In genomic region chr4:95098722-95099097, GRCm38 (mm10) we compare ENCODE assay signal across 20 mouse cellular contexts. TPM values are rescaled to one million over a fixed set of nuclear protein-coding genes. Genes with fewer than 3 reads are reported as not detected.
DNase-seq lines count a peak whose midpoint lies in the region; ATAC-seq and TF ChIP-seq lines count a peak whose summit lies in the region.
"Had no signal": no experiment of that assay in that cellular context is flagged by ENCODE, and none has a peak within 500 bp of the region (broad histone marks: within the 10 kb centered on the region; RNA-seq: fewer than 3 reads in every experiment).

No protein-coding gene starts in this region.

- H3K4me3 ChIP-seq in intestine, embryonic 14.5 days (ENCODE audit: low read depth, low read length): no peak overlapping the region
- H3K4me3 ChIP-seq in intestine, embryonic 15.5 days (replicated peaks): no peak overlapping the region
- no peak overlapping the region for H3K4me3 ChIP-seq in lung, embryonic 15.5 days
- H3K4me3 ChIP-seq in lung, postnatal 0 days (ENCODE audit: low read depth, low read length): no peak overlapping the region
- H3K4me3 ChIP-seq: heart, embryonic 10.5 days; kidney, embryonic 15.5 days; liver, embryonic 12.5 days; midbrain, embryonic 10.5 days; neural tube, embryonic 15.5 days had no signal

- 0 out of 2 replicates have a peak, but pooled peaks cover 6% of the 10 kb centered on the region for H3K9me3 ChIP-seq in intestine, embryonic 14.5 days (ENCODE audit: control insufficient read depth, low read length)
- H3K9me3 ChIP-seq in intestine, embryonic 15.5 days: no peaks in the 10 kb centered on the region
- H3K9me3 ChIP-seq in lung, embryonic 15.5 days: no peaks in the 10 kb centered on the region
- H3K9me3 ChIP-seq in lung, postnatal 0 days (ENCODE audit: low read length): no peaks in the 10 kb centered on the region
- H3K9me3 ChIP-seq: heart, embryonic 10.5 days; kidney, embryonic 15.5 days; liver, embryonic 12.5 days; midbrain, embryonic 10.5 days; neural tube, embryonic 15.5 days had no signal

- intact Hi-C loops in left cerebral cortex, postnatal 36 days (cut with DNase I): no loop called here

- H3K27ac ChIP-seq in intestine, embryonic 14.5 days (ENCODE audit: low read depth): no peak overlapping the region
- no peak overlapping the region for H3K27ac ChIP-seq in intestine, embryonic 15.5 days
- H3K27ac ChIP-seq in lung, embryonic 15.5 days: peak overlapping the region; percentile 70
- H3K27ac ChIP-seq in lung, postnatal 0 days (ENCODE audit: low read length): no peak overlapping the region
- H3K27ac ChIP-seq: heart, embryonic 10.5 days; hindbrain, postnatal 0 days; kidney, embryonic 15.5 days; liver, embryonic 12.5 days; midbrain, embryonic 10.5 days; neural tube, embryonic 15.5 days had no signal

- H3K36me3 ChIP-seq in intestine, embryonic 14.5 days (ENCODE audit: control insufficient read depth, insufficient read depth, low read length): no peaks in the 10 kb centered on the region
- H3K36me3 ChIP-seq in intestine, embryonic 15.5 days: no peaks in the 10 kb centered on the region
- no peaks in the 10 kb centered on the region for H3K36me3 ChIP-seq in lung, embryonic 15.5 days
- H3K36me3 ChIP-seq in lung, postnatal 0 days (ENCODE audit: insufficient read depth, low read length): no peaks in the 10 kb centered on the region
- H3K36me3 ChIP-seq: heart, embryonic 10.5 days; kidney, embryonic 15.5 days; liver, embryonic 12.5 days; midbrain, embryonic 10.5 days; neural tube, embryonic 15.5 days had no signal

- no peak for TF ChIP-seq EP300 in lung, postnatal 0 days (IDR thresholded peaks at IDR 0.05)

- H3K9ac ChIP-seq in intestine, embryonic 14.5 days (ENCODE audit: low read length): no peak overlapping the region
- H3K9ac ChIP-seq in intestine, embryonic 15.5 days: no peak overlapping the region
- H3K9ac ChIP-seq in lung, embryonic 15.5 days: no peak overlapping the region
- H3K9ac ChIP-seq in lung, postnatal 0 days (replicated peaks; ENCODE audit: low read depth): no peak overlapping the region
- H3K9ac ChIP-seq: kidney, embryonic 15.5 days; liver, embryonic 12.5 days; neural tube, embryonic 15.5 days had no signal

- 71% methylated on average over 5 of the region's 5 CpGs for WGBS in intestine, embryonic 14.5 days
- WGBS in intestine, embryonic 15.5 days: 80% methylated on average over 5 of the region's 5 CpGs
- WGBS in lung, embryonic 15.5 days: 56% methylated on average over 5 of the region's 5 CpGs
- WGBS in lung, postnatal 0 days: 68% methylated on average over 5 of the region's 5 CpGs

- no peaks in the 10 kb centered on the region for H3K27me3 ChIP-seq in intestine, embryonic 14.5 days (replicated peaks; ENCODE audit: control insufficient read depth, insufficient read depth, low read length)
- H3K27me3 ChIP-seq in intestine, embryonic 15.5 days (replicated peaks): no peaks in the 10 kb centered on the region
- no peaks in the 10 kb centered on the region for H3K27me3 ChIP-seq in lung, embryonic 15.5 days
- no peaks in the 10 kb centered on the region for H3K27me3 ChIP-seq in lung, postnatal 0 days (replicated peaks; ENCODE audit: insufficient read depth, low read length)
- H3K27me3 ChIP-seq: kidney, embryonic 15.5 days; liver, embryonic 12.5 days; neural tube, embryonic 15.5 days had no signal

- H3K4me2 ChIP-seq in intestine, embryonic 14.5 days (ENCODE audit: low read length): no peak overlapping the region
- H3K4me2 ChIP-seq in intestine, embryonic 15.5 days (replicated peaks): no peak overlapping the region
- no peak overlapping the region for H3K4me2 ChIP-seq in lung, embryonic 15.5 days
- H3K4me2 ChIP-seq in lung, postnatal 0 days (replicated peaks; ENCODE audit: low read depth, low read length): no peak overlapping the region
- H3K4me2 ChIP-seq: kidney, embryonic 15.5 days; liver, embryonic 12.5 days; neural tube, embryonic 15.5 days had no signal

- 0 out of 2 replicates have a peak, but pooled peaks cover 3% of the 10 kb centered on the region for H3K4me1 ChIP-seq in intestine, embryonic 14.5 days (replicated peaks; ENCODE audit: control insufficient read depth, insufficient read depth, low read length)
- H3K4me1 ChIP-seq in intestine, embryonic 15.5 days (replicated peaks): no peaks in the 10 kb centered on the region
- H3K4me1 ChIP-seq in lung, embryonic 15.5 days: peaks cover 56% of the 10 kb centered on the region
- peaks cover 19% of the 10 kb centered on the region for H3K4me1 ChIP-seq in lung, postnatal 0 days (ENCODE audit: insufficient read depth, low read depth, low read length)
- H3K4me1 ChIP-seq: liver, embryonic 12.5 days had no signal

- no peak for TF ChIP-seq CTCF in lung, postnatal 0 days (IDR thresholded peaks at IDR 0.05)

- DNase-seq in intestine, embryonic 14.5 days (ENCODE audit: low spot score): peak; percentile 46
- DNase-seq in lung, postnatal 0 days (ENCODE audit: low spot score): no peak
- peak; percentile 31 for DNase-seq in forelimb bud, embryonic 11.5 days (ENCODE audit: low read depth, low spot score)
- no peak for DNase-seq in left cerebral cortex, postnatal 36 days (ENCODE audit: low spot score in 2 of 2)
- no peak for DNase-seq in cerebellum, postnatal 36 days
- DNase-seq: B cell, adult 2 months; cerebellum, adult 11-12 months; kidney, adult 11 months; lung, adult 2 months; thymus, adult 2 months; thymus, postnatal 4 days had no signal

- ATAC-seq in intestine, embryonic 14.5 days (replicated peaks; ENCODE audit: low FRiP score, low TSS enrichment, low read depth): no peak
- ATAC-seq in intestine, embryonic 15.5 days: no peak
- ATAC-seq in lung, embryonic 15.5 days (ENCODE audit: borderline replicate concordance, extremely low read depth, low FRiP score, low TSS enrichment): no peak
- no peak for ATAC-seq in lung, postnatal 0 days
- ATAC-seq: hindbrain, postnatal 0 days; liver, embryonic 12.5 days had no signal

RNA-seq across cellular contexts. Expression of gene Jun, which starts 46.7 kb away (rescaled TPM):
- polyA plus RNA-seq in intestine, embryonic 14.5 days (2014; fragmentation: Nextera tagmentation; extraction: Ambion mirVana): 56.0 and 61.7 TPM in 2 replicates
- polyA plus RNA-seq in intestine, embryonic 15.5 days (2015; fragmentation: Nextera tagmentation; extraction: Ambion mirVana): 83.6 and 88.6 TPM in 2 replicates
- 123 and 124 TPM in 2 replicates for polyA plus RNA-seq in lung, embryonic 15.5 days (2015; fragmentation: Nextera tagmentation; extraction: Ambion mirVana)
- 145 and 158 TPM in 2 replicates for polyA plus RNA-seq in lung, postnatal 0 days (2015; fragmentation: Nextera tagmentation; extraction: Ambion mirVana)
- 10 to 100 TPM; 48.6 to 79.9 TPM for total RNA-seq in left cerebral cortex, postnatal 36 days (2021)
- total RNA-seq: MEL had no signal

Comparison
In these comparisons a context has a peak if more than half of its experiments do, and no peak if none do; other contexts are left out.
1. DNase-seq: peak in intestine, embryonic 14.5 days (single experiment) and forelimb bud, embryonic 11.5 days (single experiment); none in lung, postnatal 0 days (single experiment), left cerebral cortex, postnatal 36 days (0 of 2) and cerebellum, postnatal 36 days (0 of 2).